Mouse (Mus musculus) heart, adult 2 months (tissue): ENCODE results near the gene Notch4. TPM values are rescaled to one million over a fixed set of nuclear protein-coding genes. Genes with fewer than 3 reads are reported as not detected.
"Not testable (repeated sequence)": the region's sequence is repeated elsewhere in the genome, so short reads cannot be mapped to it uniquely, and the experiment has no call there.

ENCODE experiments used
- DNase-seq, 2 experiments: peaks; one replicate each; pipeline ENCODE4 v3.0.0; 2021
- H3K27ac ChIP-seq: fragments of 200-600 bp; 2 replicates; pipeline ENCODE4 v1.8.1; 2022
- H3K27me3 ChIP-seq: fragments of 200-500 bp; 2 replicates; pipeline ENCODE4 v1.6.1; 2012; ENCODE audit warnings: mild to moderate bottlenecking, low read length, inconsistent platforms, mixed read lengths; ENCODE audit not compliant: control insufficient read depth, insufficient read depth
- H3K36me3 ChIP-seq: fragments of 200-500 bp; 2 replicates; pipeline ENCODE4 v1.6.1; 2012; ENCODE audit warnings: low read length, inconsistent platforms; ENCODE audit not compliant: control insufficient read depth, insufficient read depth
- H3K4me1 ChIP-seq: fragments of 200-500 bp; 2 replicates; pipeline ENCODE4 v1.6.1; 2011; ENCODE audit warnings: low read length; ENCODE audit not compliant: control insufficient read depth, insufficient read depth
- H3K4me3 ChIP-seq: fragments of 200-600 bp; 2 replicates; pipeline ENCODE4 v1.8.1; 2022
- H3K79me2 ChIP-seq: fragments of 200-500 bp; replicated peaks from 2 replicates; pipeline ENCODE4 v1.6.1; 2012; ENCODE audit warnings: mild to moderate bottlenecking, inconsistent platforms, low read length, moderate library complexity, mixed read lengths; ENCODE audit not compliant: control insufficient read depth, insufficient read depth
- H3K9ac ChIP-seq: fragments of 200-500 bp; 2 replicates; pipeline ENCODE4 v1.6.1; 2012; ENCODE audit warnings: low read depth, mild to moderate bottlenecking, control low read depth, inconsistent platforms, low read length, mixed read lengths
- CTCF ChIP-seq: fragments of 200-600 bp; IDR thresholded peaks from 2 replicates; pipeline ENCODE4 v1.8.1; 2022; ENCODE audit warnings: antibody characterized with exemption, mild to moderate bottlenecking, moderate library complexity
- EP300 ChIP-seq: fragments of 200-500 bp; IDR thresholded peaks from 2 replicates; pipeline ENCODE4 v1.6.1; 2011; ENCODE audit warnings: low read depth, low read length, control low read depth; ENCODE audit not compliant: insufficient read depth
- POLR2A ChIP-seq: fragments of 200-500 bp; IDR thresholded peaks from 2 replicates; pipeline ENCODE4 v1.6.1; 2011; ENCODE audit warnings: mild to moderate bottlenecking, low read depth, low read length, control low read depth; ENCODE audit not compliant: insufficient read depth
- WGBS: fragments of 180-500 bp; shearing (Covaris S2); methylation state at CpG from one replicate; pipeline ENCODE4 v1.1.7; 2018; 5-methylcytosine and 5-hydroxymethylcytosine counted together
- intact Hi-C: fragments of 180-260 bp; cut with DNase I; formaldehyde crosslinking; loops from one replicate; pipeline ENCODE4 v1.15.1; 2025
- polyA plus RNA-seq: library from polyadenylated mRNA; depleted of rRNA; stranded (reverse); fragments of >200 nt; gene quantifications from 2 replicates; pipeline ENCODE4 v1.2.3, GENCODE M21; 2012
- total RNA-seq, 2 experiments: library from RNA; stranded (reverse); gene quantifications; 2 replicates each; pipeline ENCODE4 v1.2.3; 2021

Gene Notch4
- total and polyA plus RNA-seq, 3 experiments = 21.4 to 32.3 (median 30.4) TPM

DNA sequence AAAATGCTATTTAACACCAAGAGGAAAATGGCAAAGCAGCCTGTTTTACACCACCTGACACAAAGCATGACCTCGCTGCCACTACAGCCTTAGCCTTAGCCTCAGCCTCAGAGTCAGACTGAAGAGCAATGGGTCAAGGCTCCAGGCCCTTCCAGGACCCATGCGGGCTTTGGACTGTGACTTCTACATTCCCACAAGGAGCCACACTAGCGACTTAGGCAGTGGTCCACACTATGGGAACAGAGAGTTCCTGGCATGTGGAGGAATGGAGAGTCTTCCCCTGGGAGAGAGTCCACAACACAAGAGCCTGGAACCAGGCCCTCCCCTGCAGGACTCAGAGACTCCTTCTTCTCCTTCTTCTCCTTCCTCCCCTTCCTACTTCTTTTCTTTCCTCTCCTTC lies 31.4 kb upstream of the Notch4 start:
- TF ChIP-seq POLR2A (no peak), CTCF (no peak), EP300 (no peak)
- Histone ChIP-seq H3K27ac (no peak overlapping the region), H3K4me3 (no peak overlapping the region), H3K36me3 (no peaks in the 10 kb centered on the region), H3K27me3 (no peaks in the 10 kb centered on the region), H3K9ac (no peak overlapping the region), H3K4me1 (no peaks in the 10 kb centered on the region), H3K79me2 (no peaks in the 10 kb centered on the region)
- intact Hi-C loops = no loop called here
- no peak for DNase-seq
- WGBS = 71% methylated on average over 3 of the region's 3 CpGs

DNA sequence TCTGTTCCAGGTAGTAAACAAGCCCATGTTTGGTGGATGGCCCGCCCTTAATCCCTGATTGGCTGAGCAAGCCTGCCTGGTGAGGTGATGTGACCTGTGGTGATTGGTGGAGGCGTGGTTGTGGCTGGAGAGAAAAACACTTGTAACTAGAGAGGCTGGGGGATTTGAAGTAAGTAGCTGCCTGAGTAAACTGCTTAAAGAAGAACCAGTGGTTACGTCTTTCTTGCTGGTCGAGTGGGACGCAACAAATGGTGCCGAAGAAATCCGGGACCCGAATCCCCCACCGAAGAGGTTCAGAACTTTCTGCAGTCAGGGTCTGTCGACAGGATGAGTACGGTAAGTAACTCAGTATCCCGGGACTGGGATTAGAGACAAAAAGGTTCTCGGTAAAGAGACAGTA lies 20.5 kb upstream of the Notch4 start:
- H3K4me1 ChIP-seq, H3K36me3 ChIP-seq, intact Hi-C loops, H3K4me3 ChIP-seq, H3K79me2 ChIP-seq, H3K27ac ChIP-seq, DNase-seq, H3K27me3 ChIP-seq, H3K9ac ChIP-seq: not testable (repeated sequence)
- WGBS = 91% methylated on average over 12 of the region's 13 CpGs

DNA sequence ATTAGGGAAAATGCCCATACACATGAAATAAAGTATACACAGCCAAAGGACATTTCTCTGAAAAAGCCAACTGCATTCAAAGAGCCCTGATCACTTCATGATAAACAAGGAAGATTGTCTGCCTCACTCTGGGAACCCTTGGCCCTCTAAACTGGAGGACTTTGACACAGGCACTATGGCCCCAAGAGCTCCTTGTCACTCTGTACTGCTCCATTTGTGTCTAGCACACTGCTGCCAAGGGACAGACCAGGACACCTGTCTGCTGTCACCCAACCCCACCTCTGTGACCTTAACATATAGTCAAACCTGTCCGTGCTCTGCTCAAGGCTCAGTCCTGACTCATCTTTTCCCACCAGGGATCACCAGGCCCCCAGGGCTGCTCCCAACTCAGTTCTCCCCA lies 17.3 kb upstream of the Notch4 start:
- DNase-seq = no peak
- H3K27ac ChIP-seq = no peak overlapping the region
- H3K4me1 ChIP-seq = no peaks in the 10 kb centered on the region
- 86% methylated on average over 1 of the region's 1 CpGs for WGBS
- no peak overlapping the region for H3K4me3 ChIP-seq
- H3K36me3 ChIP-seq = no peaks in the 10 kb centered on the region
- TF ChIP-seq CTCF (no peak), EP300 (no peak), POLR2A (no peak)
- no peak overlapping the region for H3K9ac ChIP-seq
- H3K27me3 ChIP-seq = no peaks in the 10 kb centered on the region
- no peaks in the 10 kb centered on the region for H3K79me2 ChIP-seq
- intact Hi-C loops = no loop called here

DNA sequence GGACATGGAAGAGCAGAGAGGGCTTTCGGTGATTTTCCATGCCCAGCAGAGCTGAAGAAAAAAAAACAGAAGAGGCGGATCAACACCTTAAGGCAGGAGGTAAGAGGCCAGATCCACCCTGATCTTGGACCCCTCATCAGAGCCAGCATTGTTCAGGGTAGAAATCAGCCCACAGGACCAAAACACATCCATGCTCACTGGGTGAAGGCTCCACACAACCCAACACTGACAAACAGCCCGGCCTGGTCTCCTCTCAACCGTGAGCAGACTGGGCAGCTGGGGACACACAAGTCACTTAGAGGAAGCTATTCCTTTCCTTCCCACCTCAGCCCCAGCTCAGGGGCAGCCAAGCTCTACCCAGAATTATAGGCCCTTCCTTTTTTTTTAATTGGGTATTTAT lies 16.5 kb upstream of the Notch4 start:
- H3K9ac ChIP-seq = no peak overlapping the region
- 88% methylated on average over 4 of the region's 4 CpGs for whole genome bisulfite sequencing
- H3K79me2 ChIP-seq = no peaks in the 10 kb centered on the region
- no peak overlapping the region for H3K27ac ChIP-seq
- intact Hi-C loops = no loop called here
- no peaks in the 10 kb centered on the region for H3K4me1 ChIP-seq
- no peaks in the 10 kb centered on the region for H3K36me3 ChIP-seq
- H3K27me3 ChIP-seq = no peaks in the 10 kb centered on the region
- DNase-seq = no peak
- no peak for TF ChIP-seq EP300
- TF ChIP-seq POLR2A = no peak
- TF ChIP-seq CTCF = no peak
- H3K4me3 ChIP-seq = no peak overlapping the region

DNA sequence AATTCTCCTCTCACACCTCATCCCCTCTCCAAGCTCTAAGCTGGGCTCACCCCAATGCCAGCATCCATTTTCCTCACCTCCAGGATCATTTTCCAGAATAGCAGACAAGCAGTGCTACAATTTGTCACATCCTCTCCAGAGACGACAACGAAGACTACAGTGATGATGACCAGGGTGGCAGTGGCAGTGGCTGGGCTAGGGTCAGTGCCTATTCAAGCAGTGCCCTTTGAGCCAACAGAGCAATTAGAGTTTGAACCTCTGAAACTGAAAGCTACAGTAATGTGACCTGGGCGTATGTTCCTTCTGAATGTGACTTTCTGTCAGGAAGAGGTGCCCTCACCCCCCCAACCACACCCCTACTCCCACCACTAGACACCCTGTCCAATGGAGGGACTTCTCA lies 14.9 kb upstream of the Notch4 start:
- no peak overlapping the region for H3K4me3 ChIP-seq
- 75% methylated on average over 3 of the region's 3 CpGs for WGBS
- H3K4me1 ChIP-seq = no peaks in the 10 kb centered on the region
- no peak for TF ChIP-seq POLR2A
- TF ChIP-seq CTCF = no peak
- TF ChIP-seq EP300 = no peak
- H3K79me2 ChIP-seq = no peaks in the 10 kb centered on the region
- no peak overlapping the region for H3K27ac ChIP-seq
- H3K36me3 ChIP-seq = no peaks in the 10 kb centered on the region
- no peak overlapping the region for H3K9ac ChIP-seq
- intact Hi-C loops = no loop called here
- no peaks in the 10 kb centered on the region for H3K27me3 ChIP-seq
- no peak for DNase-seq

DNA sequence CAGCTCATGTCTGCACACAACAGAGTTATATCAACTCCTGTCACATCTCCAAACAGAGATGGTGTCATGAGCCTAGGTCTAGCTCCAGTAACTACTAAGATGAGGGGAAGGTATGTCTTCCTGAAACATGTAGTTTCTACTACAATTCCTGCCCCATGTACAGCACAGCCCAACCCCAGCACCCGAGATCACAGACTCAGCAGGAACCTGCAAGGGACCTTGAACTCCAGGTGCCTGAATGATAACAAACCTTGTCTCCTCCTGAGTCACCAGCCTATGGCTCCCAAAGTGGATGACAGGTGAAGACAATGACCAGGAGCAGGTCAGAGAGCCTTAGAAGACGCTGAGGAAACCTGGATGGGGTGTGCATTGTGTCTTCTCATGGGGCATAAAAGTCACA lies 14.2 kb upstream of the Notch4 start:
- Histone ChIP-seq H3K27ac (no peak overlapping the region), H3K27me3 (no peaks in the 10 kb centered on the region), H3K36me3 (no peaks in the 10 kb centered on the region), H3K79me2 (no peaks in the 10 kb centered on the region), H3K9ac (no peak overlapping the region), H3K4me3 (no peak overlapping the region), H3K4me1 (no peaks in the 10 kb centered on the region)
- TF ChIP-seq CTCF (no peak), POLR2A (no peak), EP300 (no peak)
- no peak for DNase-seq
- WGBS = 53% methylated on average over 2 of the region's 2 CpGs
- intact Hi-C loops = no loop called here

DNA sequence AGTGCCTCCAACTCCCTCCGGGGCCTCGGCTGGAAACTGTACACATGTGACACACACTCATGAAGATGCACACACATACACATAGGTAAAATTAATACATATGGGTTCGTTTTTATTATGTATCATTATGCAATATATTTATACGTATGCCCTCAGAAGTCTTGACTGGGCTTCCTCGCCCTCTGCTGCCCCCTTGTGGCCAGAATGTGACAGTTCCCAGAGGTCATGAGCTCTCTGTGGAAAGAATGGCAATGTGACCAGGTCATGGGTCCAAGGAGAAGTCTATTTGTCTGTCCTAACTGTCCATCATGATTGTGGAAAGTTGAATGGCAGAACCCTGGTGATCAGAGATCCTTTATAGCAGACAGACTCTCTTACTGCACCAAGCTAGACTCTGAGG lies 8.6 kb upstream of the Notch4 start:
- DNase-seq = peak; percentile 77 to 85
- H3K79me2 ChIP-seq = no peaks in the 10 kb centered on the region
- H3K4me1 ChIP-seq = peaks cover 3% of the 10 kb centered on the region
- H3K27ac ChIP-seq = no peak overlapping the region
- no peak overlapping the region for H3K9ac ChIP-seq
- H3K36me3 ChIP-seq = no peaks in the 10 kb centered on the region
- H3K27me3 ChIP-seq = no peaks in the 10 kb centered on the region
- intact Hi-C loops = loop anchor here (5.0 kb wide), 2 partner anchors 62 to 118 kb away; partner anchors contain the start of gene Egfl8
- 19% methylated on average over 5 of the region's 5 CpGs for WGBS
- TF ChIP-seq CTCF (peak; percentile 99), POLR2A (no peak), EP300 (peak; percentile 83; the same call in 1 of the 2 replicates)
- no peak overlapping the region for H3K4me3 ChIP-seq
